ENCODE assay signal across 8 mouse cellular contexts in genomic region chr15:84923508-84924181, GRCm38 (mm10). TPM values are rescaled to one million over a fixed set of nuclear protein-coding genes. Genes with fewer than 3 reads are reported as not detected.
DNase-seq lines count a peak whose midpoint lies in the region; ATAC-seq and TF ChIP-seq lines count a peak whose summit lies in the region.

No protein-coding gene starts in this region.

- TF ChIP-seq POLR2A in MEL (IDR thresholded peaks at IDR 0.05; ENCODE audit: control insufficient read depth in 1 of 2, insufficient read depth in 1 of 2, low read depth in 1 of 2, low read length in 2 of 2, poor library complexity in 1 of 2) (peak in 1 of 2 experiments; percentile 62; a peak in 2 of 4 replicates), myocyte (IDR thresholded peaks at IDR 0.05; ENCODE audit: insufficient read length, low read depth) (no peak)

- no peak for TF ChIP-seq RAD21 in MEL (IDR thresholded peaks at IDR 0.05; ENCODE audit: low read depth, low read length)

- no peak for DNase-seq in heart, postnatal 25 days (ENCODE audit: low spot score)
- DNase-seq in MEL (ENCODE audit: low read depth, low spot score), result peak; percentile 54
- DNase-seq in limb, embryonic 11.5 days (ENCODE audit: low spot score), result no peak
- DNase-seq in left cerebral cortex, postnatal 4 days, result no peak
- no peak for DNase-seq in cerebellum, adult 18-20 months

- TF ChIP-seq CTCF in MEL (IDR thresholded peaks at IDR 0.05 in 2 of 3, conservative IDR thresholded peaks at IDR 0.05 in 1 of 3; ENCODE audit: control insufficient read depth in 1 of 3, insufficient read depth in 1 of 3, low read depth in 2 of 3, low read length in 3 of 3, poor library complexity in 1 of 3, severe bottlenecking in 1 of 3), result no peak

- H3K4me3 ChIP-seq in heart, embryonic 14.5 days (ENCODE audit: control insufficient read depth in 1 of 2, insufficient read depth in 1 of 2, low read depth in 1 of 2, low read length in 2 of 2), result peak overlapping the region; percentile 65 to 91
- H3K4me3 ChIP-seq in MEL (ENCODE audit: control insufficient read depth in 1 of 2, insufficient read depth in 1 of 2, low read depth in 2 of 2, low read length in 2 of 2) (peak overlapping the region; percentile 54 to 80), myocyte (peak overlapping the region; percentile 75)
- H3K4me3 ChIP-seq in erythroblast, embryonic 14.5 days (replicated peaks), result peak overlapping the region; percentile 100
- peak overlapping the region; percentile 88 for H3K4me3 ChIP-seq in limb, embryonic 11.5 days (ENCODE audit: low read depth, low read length)

- peaks cover 0 to 23% of the 10 kb centered on the region in 2 experiments; a peak in 3 of 4 replicates for H3K4me1 ChIP-seq in heart, embryonic 14.5 days (ENCODE audit: control insufficient read depth in 2 of 2, insufficient read depth in 2 of 2, low read length in 2 of 2)
- peaks cover 0 to 8% of the 10 kb centered on the region in 2 experiments; a peak in 2 of 4 replicates for H3K4me1 ChIP-seq in MEL (ENCODE audit: control insufficient read depth in 1 of 2, insufficient read depth in 2 of 2, low read length in 2 of 2)
- peaks cover 37% of the 10 kb centered on the region for H3K4me1 ChIP-seq in erythroblast, embryonic 14.5 days (ENCODE audit: control insufficient read depth)
- no peaks in the 10 kb centered on the region for H3K4me1 ChIP-seq in limb, embryonic 11.5 days (ENCODE audit: control insufficient read depth, insufficient read depth, low read length)

- no peak for TF ChIP-seq EP300 in MEL (IDR thresholded peaks at IDR 0.05; ENCODE audit: low read depth in 1 of 2, low read length in 2 of 2)

- intact Hi-C loops in heart, postnatal 25 days (cut with DNase I), result loop anchor here (5.0 kb wide), 2 partner anchors 66 to 119 kb away; partner anchors contain the start of gene Phf21b
- intact Hi-C loops in left cerebral cortex, postnatal 4 days (cut with DNase I), result loop anchor here (5.0 to 10.0 kb wide), 2 partner anchors 69 to 166 kb away; partner anchors contain the start of gene Phf21b

- under 1% methylated on average over 68 of the region's 68 CpGs for WGBS in heart, embryonic 14.5 days
- under 1% methylated on average over 67 of the region's 68 CpGs for WGBS in limb, embryonic 11.5 days

- peak overlapping the region; percentile 78 for H3K4me2 ChIP-seq in heart, embryonic 14.5 days (ENCODE audit: low read length)
- peak overlapping the region; percentile 51 for H3K4me2 ChIP-seq in limb, embryonic 11.5 days (ENCODE audit: low read depth, severe bottlenecking)
- H3K4me2 ChIP-seq in myocyte (ENCODE audit: low read depth), result peak overlapping the region; percentile 88

- H3K79me2 ChIP-seq in MEL (ENCODE audit: control insufficient read depth, insufficient read depth, low read length, poor library complexity) (peaks cover 50% of the 10 kb centered on the region), myocyte (ENCODE audit: control insufficient read depth, insufficient read depth) (peaks cover 50% of the 10 kb centered on the region)

- H3K9me3 ChIP-seq in heart, embryonic 14.5 days (ENCODE audit: control insufficient read depth, low read length), result no peaks in the 10 kb centered on the region
- H3K9me3 ChIP-seq in MEL (replicated peaks; ENCODE audit: insufficient read depth, low read length), result no peaks in the 10 kb centered on the region
- no peaks in the 10 kb centered on the region for H3K9me3 ChIP-seq in erythroblast, embryonic 14.5 days (ENCODE audit: control insufficient read depth, low read length)
- H3K9me3 ChIP-seq in limb, embryonic 11.5 days (ENCODE audit: control insufficient read depth, low read length), result no peaks in the 10 kb centered on the region

- peak overlapping the region; percentile 84 for H3K9ac ChIP-seq in heart, embryonic 14.5 days (ENCODE audit: low read length)
- peak overlapping the region; percentile 95 for H3K9ac ChIP-seq in MEL (ENCODE audit: control insufficient read depth, low read depth, low read length, poor library complexity, severe bottlenecking)
- peak overlapping the region; percentile 94 for H3K9ac ChIP-seq in limb, embryonic 11.5 days (ENCODE audit: low read length)

- peaks cover 25% of the 10 kb centered on the region for H3K36me3 ChIP-seq in heart, embryonic 14.5 days (ENCODE audit: control insufficient read depth, insufficient read depth, low read length)
- H3K36me3 ChIP-seq in MEL (ENCODE audit: control insufficient read depth in 1 of 2, insufficient read depth in 2 of 2, low read length in 2 of 2) (peaks cover 14 to 17% of the 10 kb centered on the region in 2 experiments), myocyte (ENCODE audit: control insufficient read depth, insufficient read depth) (peaks cover 16% of the 10 kb centered on the region)
- H3K36me3 ChIP-seq in erythroblast, embryonic 14.5 days (ENCODE audit: control insufficient read depth), result peaks cover 51% of the 10 kb centered on the region
- H3K36me3 ChIP-seq in limb, embryonic 11.5 days (ENCODE audit: control insufficient read depth, insufficient read depth, low read length), result peaks cover 9% of the 10 kb centered on the region; the same call in 1 of the 2 replicates

- no peaks in the 10 kb centered on the region for H3K27me3 ChIP-seq in heart, embryonic 14.5 days (ENCODE audit: control insufficient read depth, insufficient read depth, low read length)
- H3K27me3 ChIP-seq in MEL (ENCODE audit: control insufficient read depth in 1 of 2, insufficient read depth in 2 of 2, low read length in 2 of 2), result no peaks in the 10 kb centered on the region
- no peaks in the 10 kb centered on the region for H3K27me3 ChIP-seq in erythroblast, embryonic 14.5 days (ENCODE audit: control insufficient read depth)
- no peaks in the 10 kb centered on the region for H3K27me3 ChIP-seq in limb, embryonic 11.5 days (ENCODE audit: control insufficient read depth, insufficient read depth, low read length)
- H3K27me3 ChIP-seq in myocyte (ENCODE audit: control insufficient read depth, insufficient read depth, insufficient read length), result no peaks in the 10 kb centered on the region

- peak overlapping the region; percentile 83 for H3ac ChIP-seq in myocyte (ENCODE audit: control insufficient read depth, insufficient read length)

- peak overlapping the region; percentile 90 to 98 for H3K27ac ChIP-seq in heart, embryonic 14.5 days (replicated peaks in 1 of 2; ENCODE audit: control insufficient read depth in 1 of 2, insufficient read depth in 1 of 2, low read depth in 2 of 2, low read length in 2 of 2)
- H3K27ac ChIP-seq in MEL (ENCODE audit: control insufficient read depth, low read depth, low read length), result peak overlapping the region; percentile 87
- H3K27ac ChIP-seq in limb, embryonic 11.5 days (replicated peaks; ENCODE audit: low read depth, low read length), result peak overlapping the region; percentile 92

- peak; percentile 78 for ATAC-seq in heart, embryonic 14.5 days (ENCODE audit: insufficient number of reproducible peaks, insufficient read depth, low FRiP score, low read depth)
- peak; percentile 63 for ATAC-seq in limb, embryonic 11.5 days (ENCODE audit: insufficient number of reproducible peaks, low FRiP score, low TSS enrichment, low read depth)

TF ChIP-seq in MEL, 35 proteins besides CTCF, POLR2A, EP300 and RAD21 (continues in another document):
- no peak for TF ChIP-seq MAFK (IDR thresholded peaks at IDR 0.05; ENCODE audit: borderline replicate concordance, low read depth, low read length)
- TF ChIP-seq UBTF (IDR thresholded peaks at IDR 0.05; ENCODE audit: borderline replicate concordance, insufficient read depth, low read depth, low read length), result peak; percentile 95
- peak; percentile 25; the same call in 1 of the 2 replicates for TF ChIP-seq HCFC1 (IDR thresholded peaks at IDR 0.05; ENCODE audit: low read depth, low read length)
- TF ChIP-seq USF1 (IDR thresholded peaks at IDR 0.05; ENCODE audit: low read depth, low read length), result no peak
- TF ChIP-seq CHD1 (IDR thresholded peaks at IDR 0.05; ENCODE audit: low read depth, low read length), result 0 out of 2 replicates have a peak, but pooled peaks have one; percentile 44
- TF ChIP-seq KAT2A (conservative IDR thresholded peaks at IDR 0.05; ENCODE audit: low read depth, low read length), result no peak
- no peak for TF ChIP-seq MYB (IDR thresholded peaks at IDR 0.05; ENCODE audit: low read depth, low read length)

TF ChIP-seq in myocyte, 11 proteins besides CTCF, POLR2A, EP300 and RAD21:
- peak; percentile 9 for TF ChIP-seq POLR2AphosphoS2 (IDR thresholded peaks at IDR 0.05; ENCODE audit: insufficient read length, low read depth)
- no peak for TF ChIP-seq TCF3 (IDR thresholded peaks at IDR 0.05; ENCODE audit: insufficient read length, low read depth)
- peak in 1 of 3 experiments; percentile 10 for TF ChIP-seq MYOD1 (IDR thresholded peaks at IDR 0.05; ENCODE audit: control insufficient read depth in 1 of 3, insufficient read length in 2 of 3, low read depth in 2 of 3)

RNA-seq across cellular contexts. Expression of gene Nup50, which starts 0.4 kb away (rescaled TPM):
- 20.4 TPM in 2 replicates for polyA plus RNA-seq in heart, embryonic 14.5 days (2014; fragmentation: Nextera tagmentation; extraction: Ambion mirVana)
- 10 to 100 TPM; 14.6 to 17.5 TPM for total RNA-seq in heart, postnatal 25 days (2021)
- 54.7 and 55.9 TPM in 2 replicates for total RNA-seq in MEL (2012; rRNA removed)
- polyA plus RNA-seq in MEL (2012; ENCODE audit: insufficient read depth in 1 of 2, insufficient read length in 2 of 2, low read depth in 1 of 2, low replicate concordance in 2 of 2, missing spikeins in 1 of 2) (10 to 100 TPM in 1 of 2 experiments, not detected in 1; 98.4 TPM), myocyte (2012; fragmentation: generic; extraction: Trizol) (31.0 TPM)
- 1.5 and 2.2 TPM in 2 replicates for polyA plus RNA-seq in erythroblast, embryonic 14.5 days (2012)
- polyA plus RNA-seq in limb, embryonic 11.5 days (2014; fragmentation: Nextera tagmentation; extraction: Ambion mirVana), result 64.8 and 73.1 TPM in 2 replicates
- total RNA-seq in left cerebral cortex, postnatal 4 days (2021), result 10 to 100 TPM; 30.5 to 33.9 TPM

RNA-seq across cellular contexts. Expression of gene Gm29666, which starts 3.8 kb away (rescaled TPM):
- polyA plus RNA-seq in heart, embryonic 14.5 days (2014; fragmentation: Nextera tagmentation; extraction: Ambion mirVana), result 0.30 and 0.32 TPM in 2 replicates
- under 1 TPM; 0.22 to 0.23 TPM for total RNA-seq in heart, postnatal 25 days (2021)
- 0.42 and 0.49 TPM in 2 replicates for total RNA-seq in MEL (2012; rRNA removed)
- under 1 TPM in 1 of 2 experiments, not detected in 1; 0.36 TPM for polyA plus RNA-seq in MEL (2012; ENCODE audit: insufficient read depth in 1 of 2, insufficient read length in 2 of 2, low read depth in 1 of 2, low replicate concordance in 2 of 2, missing spikeins in 1 of 2)
- polyA plus RNA-seq in erythroblast, embryonic 14.5 days (2012), result 0.01 TPM in 2 replicates
- polyA plus RNA-seq in limb, embryonic 11.5 days (2014; fragmentation: Nextera tagmentation; extraction: Ambion mirVana), result 0.69 and 1.1 TPM in 2 replicates
- polyA plus RNA-seq in myocyte (2012; fragmentation: generic; extraction: Trizol), result 0.10 TPM
- 1 to 10 TPM; 1.6 to 1.7 TPM for total RNA-seq in left cerebral cortex, postnatal 4 days (2021)
